Mouse (Mus musculus) intestine, embryonic 16.5 days (tissue): ENCODE measurements around the gene Herc1. TPM values are rescaled to one million over a fixed set of nuclear protein-coding genes. Genes with fewer than 3 reads are reported as not detected.

Experiments
- ATAC-seq: fragments of 200-750 bp; cut with Nextera tagmentation; 2 replicates; pipeline ENCODE4 v1.8.0; 2017; ENCODE audit warnings: moderate TSS enrichment, moderate library complexity
- H3K27ac ChIP-seq: fragments of 300-500 bp; sonication (generic); 2 replicates; pipeline ENCODE4 v1.5.1; 2014; ENCODE audit warnings: mild to moderate bottlenecking, low read length
- H3K27me3 ChIP-seq: fragments of 300-500 bp; sonication (generic); replicated peaks from 2 replicates; pipeline ENCODE4 v1.6.1; 2014; ENCODE audit warnings: low read length, control low read depth, mixed read lengths; ENCODE audit not compliant: control insufficient read depth, insufficient read depth
- H3K36me3 ChIP-seq: fragments of 300-500 bp; sonication (generic); 2 replicates; pipeline ENCODE4 v1.6.1; 2014; ENCODE audit warnings: low read length, control low read depth; ENCODE audit not compliant: control insufficient read depth, insufficient read depth
- H3K4me1 ChIP-seq: fragments of 300-500 bp; sonication (generic); 2 replicates; pipeline ENCODE4 v1.6.1; 2014; ENCODE audit warnings: low read length, control low read depth, mixed read lengths; ENCODE audit not compliant: control insufficient read depth, insufficient read depth
- H3K4me2 ChIP-seq: fragments of 300-500 bp; sonication (generic); 2 replicates; pipeline ENCODE4 v1.6.1; 2014; ENCODE audit warnings: low read depth, low read length, control low read depth
- H3K4me3 ChIP-seq: fragments of 300-500 bp; sonication (generic); 2 replicates; pipeline ENCODE4 v1.5.1; 2014; ENCODE audit warnings: mild to moderate bottlenecking, low read length
- H3K9ac ChIP-seq: fragments of 300-500 bp; sonication (generic); 2 replicates; pipeline ENCODE4 v1.6.1; 2014; ENCODE audit warnings: low read depth, low read length
- H3K9me3 ChIP-seq: fragments of 300-500 bp; sonication (generic); 2 replicates; pipeline ENCODE4 v1.6.1; 2016; ENCODE audit warnings: low read length, control low read depth; ENCODE audit not compliant: control insufficient read depth
- WGBS: fragments of 180-500 bp; shearing (Covaris S2); extraction: QIAGEN DNeasy Blood & Tissue Kit; methylation state at CpG from one replicate; pipeline ENCODE4 v1.1.7; 2014; 5-methylcytosine and 5-hydroxymethylcytosine counted together
- polyA plus RNA-seq: library from polyadenylated mRNA; unstranded; fragments of >200 nt; fragmentation: Nextera tagmentation; extraction: Ambion mirVana; gene quantifications from 2 replicates; pipeline ENCODE4 v1.2.1, GENCODE M21; 2015

The Herc1 gene
- polyA plus RNA-seq, 1 experiment from 2014 or later: 13.8 TPM

DNA sequence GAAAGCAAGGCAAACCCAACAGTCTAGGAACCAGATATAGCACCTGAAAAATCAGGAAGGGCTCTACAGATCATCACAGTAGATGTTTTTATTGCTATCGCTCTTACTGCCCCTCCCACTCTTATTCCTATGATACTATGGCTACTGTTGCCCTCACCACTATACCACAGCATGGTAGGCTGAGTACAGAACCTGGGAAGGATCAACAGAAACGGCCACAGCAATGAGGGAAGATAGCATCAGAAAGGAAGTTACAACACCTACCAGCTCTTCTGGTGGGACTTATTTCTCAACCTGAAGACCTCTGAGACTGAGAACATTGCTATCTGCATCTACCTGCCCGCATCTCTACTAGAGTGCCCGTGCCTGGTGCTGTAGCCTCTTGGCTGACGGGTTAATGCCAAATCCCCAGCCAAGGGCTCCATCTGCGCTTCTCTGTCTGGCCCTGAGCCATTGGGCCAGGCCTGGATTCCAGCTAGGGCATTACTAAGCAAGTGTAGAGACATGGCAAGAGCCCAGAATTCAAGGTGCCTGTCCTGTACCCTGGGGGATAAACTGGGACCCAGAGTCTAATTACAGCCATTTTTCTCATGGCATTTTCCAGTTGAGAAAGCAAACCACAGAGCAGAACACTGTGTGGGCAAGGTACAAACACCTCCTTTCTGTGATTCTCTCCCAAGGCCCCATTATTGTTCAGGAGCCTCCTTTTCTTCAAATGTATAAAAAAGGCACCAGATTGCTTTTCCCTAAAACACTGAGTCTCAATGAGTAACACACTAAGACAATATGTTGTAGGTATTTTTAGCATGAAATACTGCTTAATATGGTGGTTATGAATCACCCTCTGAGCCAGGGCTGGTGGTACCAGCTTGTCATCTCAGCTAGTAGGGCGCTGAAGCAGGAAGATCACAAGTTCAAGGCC lies 28.0 kb upstream of the Herc1 start:
- ATAC-seq: no peak
- Histone ChIP-seq H3K4me1 (no peaks in the 10 kb centered on the region), H3K9me3 (no peaks in the 10 kb centered on the region), H3K4me2 (no peak overlapping the region), H3K27me3 (no peaks in the 10 kb centered on the region), H3K36me3 (no peaks in the 10 kb centered on the region), H3K9ac (no peak overlapping the region), H3K4me3 (no peak overlapping the region), H3K27ac (no peak overlapping the region)
- 82% methylated on average over 7 of the region's 7 CpGs for WGBS

DNA sequence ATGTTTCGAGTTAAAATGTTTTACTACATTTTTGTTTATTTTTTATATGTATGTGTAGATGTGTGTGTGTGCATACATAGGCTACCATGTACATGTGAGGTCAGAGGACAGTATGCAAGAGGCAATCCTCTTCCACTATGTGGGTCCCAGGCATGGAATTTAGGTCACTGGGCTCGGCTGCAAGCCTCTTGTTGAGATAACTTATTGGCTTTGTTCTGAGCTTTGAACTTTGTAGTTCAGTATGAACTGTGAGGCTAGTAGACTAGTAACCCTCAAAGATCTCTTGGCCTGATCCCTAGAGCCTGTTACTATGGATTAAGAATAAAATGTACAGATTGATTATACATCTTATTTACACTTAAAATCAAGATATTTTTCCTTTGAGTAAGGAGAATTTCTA lies 23.4 kb upstream of the Herc1 start:
- no peak overlapping the region for H3K4me3 ChIP-seq
- H3K36me3 ChIP-seq: no peaks in the 10 kb centered on the region
- no peaks in the 10 kb centered on the region for H3K4me1 ChIP-seq
- H3K9me3 ChIP-seq: no peaks in the 10 kb centered on the region
- H3K4me2 ChIP-seq: no peak overlapping the region
- no peak for ATAC-seq
- no peak overlapping the region for H3K27ac ChIP-seq
- WGBS: 65% methylated on average over 2 of the region's 2 CpGs
- H3K9ac ChIP-seq: no peak overlapping the region
- no peaks in the 10 kb centered on the region for H3K27me3 ChIP-seq

DNA sequence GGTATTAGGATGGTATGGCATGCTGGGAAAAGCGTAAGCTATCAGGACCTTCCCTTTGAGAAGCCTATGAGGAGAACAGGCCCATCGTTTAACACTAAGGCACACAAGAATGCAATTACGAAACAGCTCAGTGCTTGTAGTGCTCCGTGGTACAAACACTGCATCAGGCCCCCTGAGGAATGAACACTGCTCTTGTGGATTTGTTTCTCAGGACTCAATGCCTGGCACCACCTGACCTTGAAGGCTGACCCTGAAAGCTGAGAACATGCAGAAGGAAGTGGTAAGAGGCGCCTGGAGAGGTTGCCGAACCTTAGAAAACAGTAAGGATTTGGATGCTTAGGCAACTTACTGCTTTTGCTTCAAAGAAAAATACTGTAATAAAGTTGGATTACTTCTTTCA lies 20.8 kb upstream of the Herc1 start:
- H3K4me1 ChIP-seq: no peaks in the 10 kb centered on the region
- no peak overlapping the region for H3K27ac ChIP-seq
- no peaks in the 10 kb centered on the region for H3K27me3 ChIP-seq
- H3K9ac ChIP-seq: no peak overlapping the region
- H3K9me3 ChIP-seq: no peaks in the 10 kb centered on the region
- 41% methylated on average over 6 of the region's 6 CpGs for WGBS
- no peak overlapping the region for H3K4me2 ChIP-seq
- H3K36me3 ChIP-seq: no peaks in the 10 kb centered on the region
- ATAC-seq: no peak
- no peak overlapping the region for H3K4me3 ChIP-seq

DNA sequence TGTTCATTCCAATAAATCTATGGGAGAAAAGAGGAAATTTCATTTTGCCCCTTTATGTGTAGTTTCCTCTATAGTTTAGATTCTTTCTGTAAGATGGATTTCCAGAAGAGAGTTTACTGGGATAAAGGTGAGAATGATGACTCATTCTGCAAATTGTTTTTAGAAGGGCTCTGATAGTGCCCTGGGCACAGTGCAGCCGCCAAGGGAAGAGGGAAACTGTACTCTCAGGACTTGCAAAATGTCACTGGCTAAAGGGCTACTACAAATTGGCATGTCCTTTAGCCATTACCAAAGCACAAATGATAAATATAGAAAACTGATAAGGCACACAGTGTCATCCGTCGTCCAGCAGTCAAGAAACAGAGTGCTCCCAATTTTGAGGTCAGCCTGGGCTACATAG lies 19.8 kb upstream of the Herc1 start:
- Histone ChIP-seq H3K4me3 (no peak overlapping the region), H3K4me1 (no peaks in the 10 kb centered on the region), H3K9me3 (no peaks in the 10 kb centered on the region), H3K4me2 (no peak overlapping the region), H3K27ac (no peak overlapping the region), H3K9ac (no peak overlapping the region), H3K27me3 (no peaks in the 10 kb centered on the region), H3K36me3 (no peaks in the 10 kb centered on the region)
- ATAC-seq: no peak
- WGBS: 69% methylated on average over 3 of the region's 3 CpGs

DNA sequence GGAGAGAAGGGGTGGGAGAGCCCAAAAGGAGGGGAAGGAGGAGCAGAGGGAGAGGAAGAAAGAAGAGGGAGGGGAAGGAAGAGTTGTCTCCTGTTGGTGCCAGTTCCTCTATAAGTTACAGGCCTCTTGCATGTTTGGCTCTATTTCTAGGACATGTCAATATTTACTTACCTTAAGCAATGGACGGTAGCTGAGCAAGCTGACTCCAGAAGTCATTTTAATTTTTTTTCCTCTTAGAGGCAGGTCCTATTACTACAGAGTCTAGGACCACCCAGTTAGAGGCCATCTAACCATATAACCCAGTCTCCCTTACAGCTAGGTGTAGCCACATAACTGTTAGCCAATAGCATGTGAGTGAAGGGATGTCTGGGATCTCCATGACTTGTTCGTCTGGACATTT lies 18.7 kb upstream of the Herc1 start:
- H3K27ac ChIP-seq: no peak overlapping the region
- H3K9ac ChIP-seq: no peak overlapping the region
- 60% methylated on average over 2 of the region's 2 CpGs for WGBS
- ATAC-seq: no peak
- no peaks in the 10 kb centered on the region for H3K36me3 ChIP-seq
- no peaks in the 10 kb centered on the region for H3K27me3 ChIP-seq
- no peaks in the 10 kb centered on the region for H3K9me3 ChIP-seq
- no peak overlapping the region for H3K4me3 ChIP-seq
- no peaks in the 10 kb centered on the region for H3K4me1 ChIP-seq
- no peak overlapping the region for H3K4me2 ChIP-seq

DNA sequence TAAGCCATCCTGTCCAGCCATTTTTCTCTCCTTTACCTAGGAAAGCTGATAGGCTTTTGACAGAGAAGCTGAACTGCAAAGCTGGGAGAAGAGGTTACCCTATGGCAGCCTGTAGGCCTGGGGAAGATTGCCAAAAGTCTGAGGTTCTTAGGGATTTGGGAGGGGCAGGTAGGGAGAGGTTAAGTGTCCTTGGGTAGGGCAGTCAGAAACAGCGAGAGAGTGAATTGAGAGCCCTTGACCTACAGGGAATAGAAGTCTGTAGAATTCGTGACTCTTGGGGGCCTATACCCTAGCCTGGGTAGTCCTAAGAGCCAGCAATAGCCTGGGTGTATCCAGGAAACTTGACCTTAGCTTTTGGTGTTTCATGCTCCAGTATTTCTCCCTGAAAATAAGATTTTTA lies 17.9 kb upstream of the Herc1 start:
- 68% methylated on average over 2 of the region's 2 CpGs for WGBS
- ATAC-seq: no peak
- Histone ChIP-seq H3K36me3 (no peaks in the 10 kb centered on the region), H3K4me3 (no peak overlapping the region), H3K4me1 (no peaks in the 10 kb centered on the region), H3K27ac (no peak overlapping the region), H3K9ac (no peak overlapping the region), H3K9me3 (no peaks in the 10 kb centered on the region), H3K27me3 (no peaks in the 10 kb centered on the region), H3K4me2 (no peak overlapping the region)

DNA sequence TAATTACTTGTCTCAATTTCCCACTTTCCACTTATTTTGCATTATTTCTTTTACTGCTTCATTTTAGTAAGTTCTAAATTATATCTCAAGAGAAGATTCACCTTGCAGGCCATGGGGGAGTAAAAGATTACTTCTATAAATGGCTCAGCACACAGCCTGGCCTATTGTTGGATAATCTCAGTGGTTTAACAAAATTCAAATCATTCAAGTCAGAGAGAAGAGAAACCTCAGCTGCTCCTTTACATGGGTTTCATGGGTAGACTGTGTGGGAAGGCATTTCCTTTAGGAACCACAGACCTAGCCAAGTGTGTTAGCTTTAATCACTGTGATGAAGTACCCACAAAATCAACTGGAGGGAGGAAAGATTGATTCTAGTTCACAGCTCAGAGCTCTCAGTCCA lies 13.0 kb upstream of the Herc1 start:
- ATAC-seq: no peak

DNA sequence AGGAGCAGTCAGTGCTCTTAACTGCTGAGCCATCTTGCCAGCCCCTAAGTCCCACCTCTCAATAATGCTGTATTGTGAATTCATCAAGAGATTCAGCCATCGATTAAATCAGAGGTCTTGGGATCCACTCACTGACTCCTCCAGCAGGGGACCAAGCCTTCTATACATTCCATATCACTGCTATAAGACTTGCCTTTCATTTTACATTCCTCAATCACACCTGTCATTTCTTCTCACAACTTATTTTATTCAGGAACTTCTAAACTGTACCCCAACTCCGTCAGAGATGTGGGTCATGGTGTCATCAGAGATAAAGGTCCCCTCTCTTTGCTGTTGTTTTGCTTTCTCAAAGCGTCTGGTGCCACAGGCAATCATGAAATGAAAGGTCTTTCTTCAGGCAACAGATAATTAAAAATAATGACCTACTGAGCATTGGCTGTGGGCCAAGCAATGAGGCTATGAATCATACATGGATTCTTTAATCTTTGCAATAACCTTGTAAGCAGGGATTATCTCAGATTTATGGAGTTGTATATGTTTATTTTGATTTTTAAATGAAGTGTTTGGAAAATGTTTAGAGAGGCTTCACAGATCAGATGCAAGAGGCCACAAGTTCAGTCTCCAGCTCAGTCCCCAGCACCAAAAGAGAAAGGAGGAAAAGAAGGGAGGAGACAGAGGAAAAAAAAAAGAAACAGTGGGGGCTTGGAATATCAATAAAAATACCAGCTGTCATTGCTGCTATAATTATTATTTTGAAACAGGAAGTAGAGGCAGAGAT lies 12.1 kb upstream of the Herc1 start:
- H3K9me3 ChIP-seq: no peaks in the 10 kb centered on the region
- H3K9ac ChIP-seq: no peak overlapping the region
- no peak overlapping the region for H3K4me3 ChIP-seq
- H3K36me3 ChIP-seq: no peaks in the 10 kb centered on the region
- no peak overlapping the region for H3K4me2 ChIP-seq
- no peaks in the 10 kb centered on the region for H3K27me3 ChIP-seq
- ATAC-seq: no peak
- no peak overlapping the region for H3K27ac ChIP-seq
- 67% methylated on average over 3 of the region's 3 CpGs for WGBS
- no peaks in the 10 kb centered on the region; the same call in 1 of the 2 replicates for H3K4me1 ChIP-seq

More for the DNA sequence above, 13.0 kb upstream of the Herc1 start:
- Histone ChIP-seq H3K9ac (no peak overlapping the region), H3K4me2 (no peak overlapping the region), H3K36me3 (no peaks in the 10 kb centered on the region), H3K27ac (no peak overlapping the region), H3K4me1 (no peaks in the 10 kb centered on the region; the same call in 1 of the 2 replicates), H3K4me3 (no peak overlapping the region), H3K9me3 (no peaks in the 10 kb centered on the region), H3K27me3 (no peaks in the 10 kb centered on the region)

DNA sequence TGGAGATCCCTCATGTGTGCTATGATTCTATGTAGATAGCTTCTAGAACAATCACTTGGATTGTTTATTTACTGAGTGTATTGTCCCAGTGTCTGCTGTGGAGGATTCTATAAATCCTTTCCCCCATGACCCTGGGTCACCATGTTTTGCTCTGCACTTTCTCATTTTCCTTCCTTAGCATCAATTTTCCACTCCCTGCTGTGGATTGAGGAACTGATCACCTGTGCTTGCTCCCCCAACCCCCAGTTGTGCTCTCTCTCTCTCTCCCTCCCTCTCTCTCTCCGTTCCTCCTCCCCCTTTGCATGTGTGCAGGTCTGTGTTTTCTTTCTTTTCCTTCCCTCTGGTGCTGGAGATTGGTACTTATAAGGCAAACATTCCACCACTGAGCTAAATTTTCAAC lies 10.5 kb upstream of the Herc1 start:
- no peak overlapping the region for H3K4me2 ChIP-seq
- no peaks in the 10 kb centered on the region for H3K27me3 ChIP-seq
- ATAC-seq: no peak
- no peaks in the 10 kb centered on the region for H3K36me3 ChIP-seq
- H3K4me1 ChIP-seq: no peaks in the 10 kb centered on the region; the same call in 1 of the 2 replicates
- WGBS: 43% methylated on average over 1 of the region's 1 CpGs
- H3K9me3 ChIP-seq: no peaks in the 10 kb centered on the region
- H3K4me3 ChIP-seq: no peak overlapping the region
- no peak overlapping the region for H3K9ac ChIP-seq
- H3K27ac ChIP-seq: no peak overlapping the region
